Mouse (Mus musculus): ENCODE data around the gene Greb1. TPM values are rescaled to one million over a fixed set of nuclear protein-coding genes. Genes with fewer than 3 reads are reported as not detected.

Greb1 gene
- total RNA-seq, 1 experiment: 3.2 TPM

- Histone ChIP-seq H3K9ac (ENCODE audit: insufficient read depth, low read depth, low read length, poor library complexity, severe bottlenecking) (no peak overlapping the region), H3K36me3 (ENCODE audit: control insufficient read depth, insufficient read depth, low read length, poor library complexity, severe bottlenecking) (peaks cover 3% of the 10 kb centered on the region; the same call in 1 of the 2 replicates), H3K4me1 (ENCODE audit: control insufficient read depth in 2 of 2, insufficient read depth in 2 of 2, low read length in 2 of 2, poor library complexity in 1 of 2) (no peaks in the 10 kb centered on the region), H3K4me3 (ENCODE audit: insufficient read depth in 1 of 2, low read depth in 1 of 2, low read length in 2 of 2, poor library complexity in 1 of 2, severe bottlenecking in 1 of 2) (no peak overlapping the region), H3K9me3 (ENCODE audit: control insufficient read depth, insufficient read depth, low read depth, low read length) (no peaks in the 10 kb centered on the region), H3K27ac (ENCODE audit: insufficient read depth, low read depth, low read length, poor library complexity, severe bottlenecking) (no peak overlapping the region)
- in situ Hi-C loops (cut with MboI; ENCODE audit: low sequenced_read_pairs in 2 of 2, unreplicated experiment in 2 of 2): no loop called here
- TF ChIP-seq ZC3H11A (IDR thresholded peaks at IDR 0.05; ENCODE audit: borderline replicate concordance, low read depth, low read length) (no peak), ZNF384 (IDR thresholded peaks at IDR 0.05; ENCODE audit: low read depth, low read length) (no peak), CHD2 (IDR thresholded peaks at IDR 0.05; ENCODE audit: low read depth, low read length) (no peak), HCFC1 (IDR thresholded peaks at IDR 0.05; ENCODE audit: borderline replicate concordance, insufficient read depth, low read length) (no peak), MAFK (IDR thresholded peaks at IDR 0.05; ENCODE audit: insufficient read depth, low read depth, low read length) (no peak)
- no peak for DNase-seq (ENCODE audit: low read depth, low spot score)
These were observed 105.9 kb downstream of the Greb1 start for GRCm38 (mm10) chr12:16694783-16695182.

GRCm38 (mm10) chr12:16690631-16691030 is 110.1 kb downstream of the Greb1 start:
- Histone ChIP-seq H3K27ac (ENCODE audit: insufficient read depth, low read depth, low read length, poor library complexity, severe bottlenecking) (no peak overlapping the region), H3K36me3 (ENCODE audit: control insufficient read depth, insufficient read depth, low read length, poor library complexity, severe bottlenecking) (no peaks in the 10 kb centered on the region)
- TF ChIP-seq ZNF384 (IDR thresholded peaks at IDR 0.05; ENCODE audit: low read depth, low read length): no peak
- TF ChIP-seq ZC3H11A (IDR thresholded peaks at IDR 0.05; ENCODE audit: borderline replicate concordance, low read depth, low read length): no peak
- TF ChIP-seq HCFC1 (IDR thresholded peaks at IDR 0.05; ENCODE audit: borderline replicate concordance, insufficient read depth, low read length): no peak
- no peak for TF ChIP-seq CHD2 (IDR thresholded peaks at IDR 0.05; ENCODE audit: low read depth, low read length)
- TF ChIP-seq MAFK (IDR thresholded peaks at IDR 0.05; ENCODE audit: insufficient read depth, low read depth, low read length): no peak

GRCm38 (mm10) chr12:16672246-16672645 is 128.4 kb downstream of the Greb1 start:
- Histone ChIP-seq H3K36me3 (ENCODE audit: control insufficient read depth, insufficient read depth, low read length, poor library complexity, severe bottlenecking) (no peaks in the 10 kb centered on the region), H3K9ac (ENCODE audit: insufficient read depth, low read depth, low read length, poor library complexity, severe bottlenecking) (no peak overlapping the region), H3K27ac (ENCODE audit: insufficient read depth, low read depth, low read length, poor library complexity, severe bottlenecking) (no peak overlapping the region; the same call in 1 of the 2 replicates), H3K4me1 (ENCODE audit: control insufficient read depth in 2 of 2, insufficient read depth in 2 of 2, low read length in 2 of 2, poor library complexity in 1 of 2) (peaks cover 3 to 10% of the 10 kb centered on the region in 2 experiments; a peak in 3 of 4 replicates), H3K4me3 (ENCODE audit: insufficient read depth in 1 of 2, low read depth in 1 of 2, low read length in 2 of 2, poor library complexity in 1 of 2, severe bottlenecking in 1 of 2) (no peak overlapping the region), H3K9me3 (ENCODE audit: control insufficient read depth, insufficient read depth, low read depth, low read length) (no peaks in the 10 kb centered on the region)
- TF ChIP-seq HCFC1 (IDR thresholded peaks at IDR 0.05; ENCODE audit: borderline replicate concordance, insufficient read depth, low read length): no peak
- TF ChIP-seq ZNF384 (IDR thresholded peaks at IDR 0.05; ENCODE audit: low read depth, low read length): no peak
- in situ Hi-C loops (cut with MboI; ENCODE audit: low sequenced_read_pairs in 2 of 2, unreplicated experiment in 2 of 2): no loop called here
- DNase-seq (ENCODE audit: low read depth, low spot score): no peak

More at GRCm38 (mm10) chr12:16690631-16691030, 110.1 kb downstream of the Greb1 start:
- in situ Hi-C loops (cut with MboI; ENCODE audit: low sequenced_read_pairs in 2 of 2, unreplicated experiment in 2 of 2): no loop called here
- Histone ChIP-seq H3K9me3 (ENCODE audit: control insufficient read depth, insufficient read depth, low read depth, low read length) (no peaks in the 10 kb centered on the region), H3K4me3 (ENCODE audit: insufficient read depth in 1 of 2, low read depth in 1 of 2, low read length in 2 of 2, poor library complexity in 1 of 2, severe bottlenecking in 1 of 2) (no peak overlapping the region), H3K4me1 (ENCODE audit: control insufficient read depth in 2 of 2, insufficient read depth in 2 of 2, low read length in 2 of 2, poor library complexity in 1 of 2) (no peaks in the 10 kb centered on the region), H3K9ac (ENCODE audit: insufficient read depth, low read depth, low read length, poor library complexity, severe bottlenecking) (no peak overlapping the region)
- no peak for DNase-seq (ENCODE audit: low read depth, low spot score)

DNA sequence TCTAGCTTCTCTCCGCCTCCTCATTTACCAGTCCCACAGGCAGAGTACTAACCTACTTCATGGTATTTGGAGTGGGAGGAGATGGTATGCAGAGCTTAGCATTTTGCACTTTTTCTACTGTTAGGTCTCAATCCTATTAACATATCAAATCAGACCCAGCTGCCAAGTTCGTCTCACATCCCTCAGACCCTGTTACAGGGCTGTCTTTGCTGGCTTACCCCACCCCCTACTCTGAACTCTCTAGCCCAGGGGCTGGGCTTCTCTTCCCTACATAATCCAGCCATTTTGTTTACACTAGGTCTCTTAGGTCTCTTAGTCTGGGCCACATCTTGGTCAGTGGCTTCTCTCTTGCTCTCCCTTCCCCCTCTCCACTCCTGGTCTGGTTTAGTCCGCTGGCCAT is 131.5 kb downstream of the Greb1 start:
- DNase-seq (ENCODE audit: low read depth, low spot score): no peak
- Histone ChIP-seq H3K36me3 (ENCODE audit: control insufficient read depth, insufficient read depth, low read length, poor library complexity, severe bottlenecking) (no peaks in the 10 kb centered on the region), H3K27ac (ENCODE audit: insufficient read depth, low read depth, low read length, poor library complexity, severe bottlenecking) (no peak overlapping the region), H3K9me3 (ENCODE audit: control insufficient read depth, insufficient read depth, low read depth, low read length) (no peaks in the 10 kb centered on the region), H3K4me1 (ENCODE audit: control insufficient read depth in 2 of 2, insufficient read depth in 2 of 2, low read length in 2 of 2, poor library complexity in 1 of 2) (peaks cover 3 to 22% of the 10 kb centered on the region in 2 experiments; a peak in 3 of 4 replicates), H3K9ac (ENCODE audit: insufficient read depth, low read depth, low read length, poor library complexity, severe bottlenecking) (no peak overlapping the region), H3K4me3 (ENCODE audit: insufficient read depth in 1 of 2, low read depth in 1 of 2, low read length in 2 of 2, poor library complexity in 1 of 2, severe bottlenecking in 1 of 2) (no peak overlapping the region)
- in situ Hi-C loops (cut with MboI; ENCODE audit: low sequenced_read_pairs in 2 of 2, unreplicated experiment in 2 of 2): no loop called here
- no peak for TF ChIP-seq HCFC1 (IDR thresholded peaks at IDR 0.05; ENCODE audit: borderline replicate concordance, insufficient read depth, low read length)
- TF ChIP-seq CHD2 (IDR thresholded peaks at IDR 0.05; ENCODE audit: low read depth, low read length): no peak
- no peak for TF ChIP-seq ZNF384 (IDR thresholded peaks at IDR 0.05; ENCODE audit: low read depth, low read length)

- in situ Hi-C loops (cut with MboI; ENCODE audit: low sequenced_read_pairs in 2 of 2, unreplicated experiment in 2 of 2): no loop called here
- TF ChIP-seq ZNF384 (IDR thresholded peaks at IDR 0.05; ENCODE audit: low read depth, low read length) (no peak), CHD2 (IDR thresholded peaks at IDR 0.05; ENCODE audit: low read depth, low read length) (no peak), ZC3H11A (IDR thresholded peaks at IDR 0.05; ENCODE audit: borderline replicate concordance, low read depth, low read length) (no peak), HCFC1 (IDR thresholded peaks at IDR 0.05; ENCODE audit: borderline replicate concordance, insufficient read depth, low read length) (no peak), MAFK (IDR thresholded peaks at IDR 0.05; ENCODE audit: insufficient read depth, low read depth, low read length) (no peak)
- H3K4me1 ChIP-seq (ENCODE audit: control insufficient read depth in 2 of 2, insufficient read depth in 2 of 2, low read length in 2 of 2, poor library complexity in 1 of 2): peaks cover 3 to 24% of the 10 kb centered on the region in 2 experiments; a peak in 3 of 4 replicates
- H3K36me3 ChIP-seq (ENCODE audit: control insufficient read depth, insufficient read depth, low read length, poor library complexity, severe bottlenecking): no peaks in the 10 kb centered on the region
- DNase-seq (ENCODE audit: low read depth, low spot score): peak; percentile 84
- H3K9me3 ChIP-seq (ENCODE audit: control insufficient read depth, insufficient read depth, low read depth, low read length): no peaks in the 10 kb centered on the region
- H3K27ac ChIP-seq (ENCODE audit: insufficient read depth, low read depth, low read length, poor library complexity, severe bottlenecking): no peak overlapping the region
- no peak overlapping the region for H3K9ac ChIP-seq (ENCODE audit: insufficient read depth, low read depth, low read length, poor library complexity, severe bottlenecking)
- H3K4me3 ChIP-seq (ENCODE audit: insufficient read depth in 1 of 2, low read depth in 1 of 2, low read length in 2 of 2, poor library complexity in 1 of 2, severe bottlenecking in 1 of 2): no peak overlapping the region
These were observed 135.7 kb downstream of the Greb1 start for GRCm38 (mm10) chr12:16665022-16665421.
